In the genomic region with DNA sequence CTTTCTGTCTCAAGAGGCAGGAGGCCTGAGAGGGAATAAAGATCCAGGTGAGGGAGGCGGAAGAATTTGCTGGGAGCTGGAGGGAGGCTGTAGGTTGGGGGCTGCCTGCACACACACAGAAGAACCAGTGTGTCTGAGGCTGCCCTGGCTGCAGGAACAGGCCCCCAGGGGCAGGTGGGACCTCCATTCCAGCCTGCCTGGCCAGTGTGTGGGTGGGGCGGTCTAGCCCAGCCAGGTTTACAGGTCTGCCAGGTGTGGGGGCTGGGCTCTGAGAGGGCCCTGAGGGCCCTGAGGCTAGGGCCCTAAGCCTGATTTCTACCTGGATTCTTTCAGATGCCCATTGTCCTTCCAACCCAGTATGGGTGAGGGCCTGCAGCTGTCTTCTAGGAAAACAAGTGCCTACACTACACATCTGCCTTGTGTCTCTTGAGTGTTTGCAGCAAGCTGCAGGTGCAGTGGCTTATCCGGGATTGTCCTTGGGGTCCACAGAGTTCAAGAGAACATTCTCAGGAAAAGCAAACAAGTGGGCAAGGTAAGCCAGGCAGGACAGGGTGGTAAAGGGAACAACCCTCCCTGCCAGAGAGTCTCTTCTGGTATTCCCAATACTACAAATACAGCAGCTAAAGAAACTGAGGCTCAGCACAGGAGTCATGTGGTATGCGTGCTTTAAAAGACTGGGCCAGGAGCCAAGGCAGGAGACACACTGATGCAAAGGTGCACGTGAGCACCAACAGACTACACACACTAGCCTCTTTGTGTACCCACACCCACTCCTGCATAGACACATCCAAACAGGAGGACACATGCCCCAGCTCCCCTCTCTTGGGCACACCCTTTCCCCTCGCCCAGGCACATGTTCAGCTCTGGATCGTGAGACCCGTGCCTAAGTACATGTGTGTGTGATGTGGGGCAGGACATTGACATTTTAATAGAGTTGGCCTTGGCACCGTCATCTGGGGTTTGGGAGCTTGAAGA, we compare ENCODE assay signal across 18 mouse cellular contexts. TPM values are rescaled to one million over a fixed set of nuclear protein-coding genes. Genes with fewer than 3 reads are reported as not detected.
DNase-seq lines count a peak whose midpoint lies in the region; ATAC-seq and TF ChIP-seq lines count a peak whose summit lies in the region.
"Had no signal": no experiment of that assay in that cellular context is flagged by ENCODE, and none has a peak within 500 bp of the region (broad histone marks: within the 10 kb centered on the region; RNA-seq: fewer than 3 reads in every experiment).

No protein-coding gene starts in this region.

- no peak for DNase-seq in kidney, postnatal 0 days (ENCODE audit: low spot score)
- no peak for DNase-seq in kidney, adult 18-20 months
- peak; percentile 37 to 44 for DNase-seq in urinary bladder, adult 18-20 months (ENCODE audit: low spot score in 2 of 2)
- DNase-seq in urinary bladder, postnatal 10 days (ENCODE audit: low spot score) = no peak
- DNase-seq in intestine, embryonic 14.5 days (ENCODE audit: low spot score) = no peak
- DNase-seq in urinary bladder, postnatal 14 days (ENCODE audit: low spot score) = peak; percentile 62
- DNase-seq in thymus, postnatal 25 days = no peak
- DNase-seq in frontal cortex, postnatal 25 days (ENCODE audit: low spot score in 2 of 2) = no peak
- DNase-seq: B cell, adult 2 months; gastrocnemius, postnatal 14 days; layer of hippocampus, adult 9-11 months; right cerebral cortex, postnatal 14 days had no signal

- H3K9ac ChIP-seq in kidney, postnatal 0 days (ENCODE audit: low read depth, low read length) = no peak overlapping the region
- no peak overlapping the region for H3K9ac ChIP-seq in intestine, embryonic 14.5 days (ENCODE audit: low read length)
- H3K9ac ChIP-seq: heart, embryonic 12.5 days had no signal

- WGBS in kidney, postnatal 0 days = 73% methylated on average over 9 of the region's 9 CpGs
- WGBS in intestine, embryonic 14.5 days = 76% methylated on average over 9 of the region's 9 CpGs

- no peaks in the 10 kb centered on the region for H3K27me3 ChIP-seq in kidney, postnatal 0 days (ENCODE audit: insufficient read depth, low read length)
- no peaks in the 10 kb centered on the region for H3K27me3 ChIP-seq in intestine, embryonic 14.5 days (replicated peaks; ENCODE audit: control insufficient read depth, insufficient read depth, low read length)
- H3K27me3 ChIP-seq: heart, embryonic 12.5 days had no signal

- ATAC-seq in kidney, postnatal 0 days (replicated peaks; ENCODE audit: low FRiP score, low read depth) = 0 out of 2 replicates have a peak, but pooled peaks have one; percentile 25
- ATAC-seq in intestine, embryonic 14.5 days (replicated peaks; ENCODE audit: low FRiP score, low TSS enrichment, low read depth) = peak; percentile 73
- ATAC-seq: activated CD4-positive, CD25-positive, alpha-beta regulatory T cell, adult 4 months; forebrain, embryonic 16.5 days; inflammation-experienced regulatory T-cells, adult 6 months had no signal

- H3K36me3 ChIP-seq in kidney, postnatal 0 days (ENCODE audit: insufficient read depth, low read length) = no peaks in the 10 kb centered on the region
- H3K36me3 ChIP-seq in intestine, embryonic 14.5 days (ENCODE audit: control insufficient read depth, insufficient read depth, low read length) = no peaks in the 10 kb centered on the region
- H3K36me3 ChIP-seq: heart, embryonic 12.5 days; hindbrain, embryonic 10.5 days; midbrain, embryonic 10.5 days had no signal

- no peak overlapping the region for H3K4me2 ChIP-seq in kidney, postnatal 0 days (ENCODE audit: low read length)
- no peak overlapping the region for H3K4me2 ChIP-seq in intestine, embryonic 14.5 days (ENCODE audit: low read length)
- H3K4me2 ChIP-seq: heart, embryonic 12.5 days had no signal

- no peak overlapping the region for H3K27ac ChIP-seq in kidney, postnatal 0 days
- peak overlapping the region; percentile 24; the same call in 1 of the 2 replicates for H3K27ac ChIP-seq in intestine, embryonic 14.5 days (ENCODE audit: low read depth)
- H3K27ac ChIP-seq: hindbrain, embryonic 10.5 days; midbrain, embryonic 10.5 days had no signal

- TF ChIP-seq CTCF in kidney, postnatal 0 days (IDR thresholded peaks at IDR 0.05; ENCODE audit: low read depth) = no peak

- H3K9me3 ChIP-seq in kidney, postnatal 0 days (replicated peaks; ENCODE audit: low read length) = no peaks in the 10 kb centered on the region
- no peaks in the 10 kb centered on the region for H3K9me3 ChIP-seq in intestine, embryonic 14.5 days (ENCODE audit: control insufficient read depth, low read length)
- H3K9me3 ChIP-seq: heart, embryonic 12.5 days; hindbrain, embryonic 10.5 days had no signal

- no peak overlapping the region for H3K4me3 ChIP-seq in kidney, postnatal 0 days (replicated peaks; ENCODE audit: low read depth, low read length)
- no peak overlapping the region for H3K4me3 ChIP-seq in intestine, embryonic 14.5 days (ENCODE audit: low read depth, low read length)
- H3K4me3 ChIP-seq: heart, embryonic 12.5 days; hindbrain, embryonic 10.5 days; midbrain, embryonic 10.5 days had no signal

- H3K4me1 ChIP-seq in kidney, postnatal 0 days (replicated peaks; ENCODE audit: insufficient read depth, low read length) = no peaks in the 10 kb centered on the region
- no peaks in the 10 kb centered on the region for H3K4me1 ChIP-seq in intestine, embryonic 14.5 days (replicated peaks; ENCODE audit: control insufficient read depth, insufficient read depth, low read length)
- H3K4me1 ChIP-seq: heart, embryonic 12.5 days; hindbrain, embryonic 10.5 days; midbrain, embryonic 10.5 days had no signal

RNA-seq across cellular contexts. Expression of gene Camsap3, which starts 7.4 kb away (rescaled TPM):
- 9.7 and 11.6 TPM in 2 replicates for polyA plus RNA-seq in kidney, postnatal 0 days (2015; fragmentation: Nextera tagmentation; extraction: Ambion mirVana)
- polyA plus RNA-seq in intestine, embryonic 14.5 days (2014; fragmentation: Nextera tagmentation; extraction: Ambion mirVana) = 19.7 and 21.5 TPM in 2 replicates
- polyA plus RNA-seq: activated CD4-positive, CD25-positive, alpha-beta regulatory T cell, adult 4 months; inflammation-experienced regulatory T-cells, adult 6 months had no signal

RNA-seq across cellular contexts. Expression of gene C330021F23Rik, which starts 11.9 kb away (rescaled TPM):
- 4.4 and 5.2 TPM in 2 replicates for polyA plus RNA-seq in kidney, postnatal 0 days (2015; fragmentation: Nextera tagmentation; extraction: Ambion mirVana)
- 3.8 and 4.5 TPM in 2 replicates for polyA plus RNA-seq in intestine, embryonic 14.5 days (2014; fragmentation: Nextera tagmentation; extraction: Ambion mirVana)
- polyA plus RNA-seq: activated CD4-positive, CD25-positive, alpha-beta regulatory T cell, adult 4 months had no signal

RNA-seq across cellular contexts. Expression of gene Xab2, which starts 41.4 kb away (rescaled TPM):
- 44.4 and 48.4 TPM in 2 replicates for polyA plus RNA-seq in kidney, postnatal 0 days (2015; fragmentation: Nextera tagmentation; extraction: Ambion mirVana)
- polyA plus RNA-seq in intestine, embryonic 14.5 days (2014; fragmentation: Nextera tagmentation; extraction: Ambion mirVana) = 56.4 and 61.5 TPM in 2 replicates

RNA-seq across cellular contexts. Expression of gene Pet100, which starts 41.7 kb away (rescaled TPM):
- 132 and 151 TPM in 2 replicates for polyA plus RNA-seq in kidney, postnatal 0 days (2015; fragmentation: Nextera tagmentation; extraction: Ambion mirVana)
- 95.1 and 95.4 TPM in 2 replicates for polyA plus RNA-seq in intestine, embryonic 14.5 days (2014; fragmentation: Nextera tagmentation; extraction: Ambion mirVana)

RNA-seq across cellular contexts. Expression of gene Pcp2, which starts 45.7 kb away (rescaled TPM):
- 0.42 TPM in 1 of 2 replicates, not detected in the other for polyA plus RNA-seq in kidney, postnatal 0 days (2015; fragmentation: Nextera tagmentation; extraction: Ambion mirVana)
- polyA plus RNA-seq in intestine, embryonic 14.5 days (2014; fragmentation: Nextera tagmentation; extraction: Ambion mirVana) = 0.12 TPM in 1 of 2 replicates, not detected in the other
- polyA plus RNA-seq: activated CD4-positive, CD25-positive, alpha-beta regulatory T cell, adult 4 months; heart, embryonic 12.5 days; hindbrain, embryonic 10.5 days; inflammation-experienced regulatory T-cells, adult 6 months had no signal

Comparison
In these comparisons a context has a peak if more than half of its experiments do, and no peak if none do; other contexts are left out.
1. DNase-seq: peak in urinary bladder, adult 18-20 months (2 of 2) and urinary bladder, postnatal 14 days (single experiment); none in kidney, postnatal 0 days (single experiment), kidney, adult 18-20 months (single experiment), urinary bladder, postnatal 10 days (single experiment), intestine, embryonic 14.5 days (single experiment), thymus, postnatal 25 days (single experiment) and frontal cortex, postnatal 25 days (0 of 2).